Mouse (Mus musculus): ENCODE measurements around the gene P2rx3.

P2rx3 gene

GRCm38 (mm10) chr2:84967318-84967991, 69.8 kb downstream of the P2rx3 start:
- no peak for DNase-seq

GRCm38 (mm10) chr2:84964111-84964801, 73.0 kb downstream of the P2rx3 start:
- no peak for DNase-seq

GRCm38 (mm10) chr2:84962906-84963507, 74.3 kb downstream of the P2rx3 start:
- DNase-seq, result no peak

GRCm38 (mm10) chr2:84961901-84962300, 75.4 kb downstream of the P2rx3 start:
- no peak for DNase-seq

- DNase-seq, result no peak
Measured at GRCm38 (mm10) chr2:84961300-84961699, 76.0 kb downstream of the P2rx3 start.

GRCm38 (mm10) chr2:84958588-84959264, 78.5 kb downstream of the P2rx3 start:
- DNase-seq, result no peak

GRCm38 (mm10) chr2:84956274-84956673, 81.0 kb downstream of the P2rx3 start:
- no peak for DNase-seq

GRCm38 (mm10) chr2:84955435-84955834, 81.8 kb downstream of the P2rx3 start:
- no peak for DNase-seq

- no peak for DNase-seq
Measured at GRCm38 (mm10) chr2:84952693-84953092, 84.6 kb downstream of the P2rx3 start.

GRCm38 (mm10) chr2:84952251-84952650, 85.0 kb downstream of the P2rx3 start:
- no peak for DNase-seq

GRCm38 (mm10) chr2:84951027-84951426, 86.2 kb downstream of the P2rx3 start:
- DNase-seq, result no peak

GRCm38 (mm10) chr2:84948721-84949120, 88.5 kb downstream of the P2rx3 start:
- no peak for DNase-seq
